Mouse (Mus musculus) lung, adult 2 months (tissue): ENCODE data around the gene Fbxo11.

ENCODE experiments used
- CTCF ChIP-seq: fragments of 200-500 bp; IDR thresholded peaks from 2 replicates; pipeline ENCODE4 v1.5.1; 2011; ENCODE audit warnings: mild to moderate bottlenecking, low read length, control low read depth; ENCODE audit not compliant: insufficient read depth
- POLR2A ChIP-seq: fragments of 200-500 bp; IDR thresholded peaks from 2 replicates; pipeline ENCODE4 v1.6.1; 2011; ENCODE audit warnings: low read depth, mild to moderate bottlenecking, control low read depth, low read length, borderline replicate concordance; ENCODE audit errors: extremely low read depth

DNA sequence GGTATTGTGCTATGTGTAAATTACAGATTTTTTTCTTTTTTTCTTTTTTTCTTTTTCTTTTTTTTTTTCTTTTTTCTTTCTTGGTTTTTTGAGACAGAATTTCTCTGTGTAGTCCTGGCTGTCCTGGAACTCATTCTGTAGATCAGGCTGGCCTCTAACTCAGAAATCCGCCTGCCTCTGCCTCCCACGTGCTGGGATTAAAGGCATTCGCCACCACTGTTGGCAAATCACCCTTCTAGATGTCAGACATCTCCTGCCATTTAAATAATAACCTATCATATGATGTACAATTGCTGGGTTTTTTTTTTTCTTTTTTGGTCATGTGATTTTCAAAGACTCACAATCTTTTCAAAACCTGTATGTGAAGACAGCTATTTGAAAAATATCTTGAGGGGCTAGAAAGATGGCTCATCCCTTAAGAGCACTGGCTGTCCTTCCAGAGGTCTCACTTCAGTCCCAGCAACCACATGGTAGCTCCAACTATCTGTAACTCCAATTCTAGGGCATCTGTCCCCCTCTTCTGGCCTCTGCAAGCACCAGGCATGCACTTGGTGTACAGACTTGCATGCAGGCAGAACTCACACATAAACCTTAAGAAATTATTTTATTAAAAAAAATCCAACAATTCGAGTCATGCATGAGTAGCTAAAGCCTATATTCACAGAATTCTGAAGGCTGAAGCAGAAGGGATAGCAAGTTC is 2.3 kb upstream of the Fbxo11 start:
- TF ChIP-seq POLR2A = no peak
- TF ChIP-seq CTCF = peak; percentile 33; the same call in 1 of the 2 replicates
